Mouse (Mus musculus) heart, postnatal 0 days (tissue): Measurements from ENCODE around the gene Dlk1. TPM values are rescaled to one million over a fixed set of nuclear protein-coding genes. Genes with fewer than 3 reads are reported as not detected.

Experiments
- ATAC-seq: fragments of 200-750 bp; cut with Nextera tagmentation; 2 replicates; pipeline ENCODE4 v1.8.0; 2017; ENCODE audit warnings: low read depth, moderate number of reproducible peaks, moderate library complexity; ENCODE audit not compliant: insufficient read depth
- DNase-seq: peaks from one replicate; pipeline ENCODE4 v3.0.0-alpha.2; 2016; ENCODE audit warnings: low spot score
- H3K27ac ChIP-seq: fragments of 300-500 bp; sonication (generic); 2 replicates; pipeline ENCODE4 v1.5.1; 2014; ENCODE audit warnings: low read depth, mild to moderate bottlenecking
- H3K27me3 ChIP-seq: fragments of 300-500 bp; sonication (generic); 2 replicates; pipeline ENCODE4 v1.6.1; 2014; ENCODE audit warnings: low read length, mixed read lengths; ENCODE audit not compliant: control insufficient read depth, insufficient read depth
- H3K36me3 ChIP-seq: fragments of 300-500 bp; sonication (generic); replicated peaks from 2 replicates; pipeline ENCODE4 v1.6.1; 2014; ENCODE audit warnings: low read length, mixed read lengths; ENCODE audit not compliant: control insufficient read depth, insufficient read depth
- H3K4me1 ChIP-seq: fragments of 300-500 bp; sonication (generic); 2 replicates; pipeline ENCODE4 v1.6.1; 2014; ENCODE audit warnings: antibody characterized with exemption; ENCODE audit not compliant: control insufficient read depth, insufficient read depth
- H3K4me2 ChIP-seq: fragments of 300-500 bp; sonication (generic); 2 replicates; pipeline ENCODE4 v1.6.1; 2014; ENCODE audit warnings: low read depth, mild to moderate bottlenecking, low read length, moderate library complexity
- H3K4me3 ChIP-seq: fragments of 300-500 bp; sonication (generic); 2 replicates; pipeline ENCODE4 v1.5.1; 2014; ENCODE audit warnings: low read depth, low read length
- H3K9ac ChIP-seq: fragments of 300-500 bp; sonication (generic); replicated peaks from 2 replicates; pipeline ENCODE4 v1.6.1; 2014; ENCODE audit warnings: low read depth, low read length, mixed read lengths
- H3K9me3 ChIP-seq: fragments of 300-500 bp; sonication (generic); replicated peaks from 2 replicates; pipeline ENCODE4 v1.6.1; 2016; ENCODE audit warnings: low read length; ENCODE audit not compliant: control insufficient read depth
- CTCF ChIP-seq: IDR thresholded peaks from 2 replicates; pipeline ENCODE4 v1.5.1; 2016; ENCODE audit warnings: antibody characterized with exemption, control low read depth, low read depth
- EP300 ChIP-seq: IDR thresholded peaks from 2 replicates; pipeline ENCODE4 v1.6.1; 2016; ENCODE audit warnings: antibody characterized with exemption, low read depth
- WGBS: fragments of 180-500 bp; shearing (Covaris S2); extraction: QIAGEN DNeasy Blood & Tissue Kit; methylation state at CpG from one replicate; pipeline ENCODE4 v1.1.7; 2014; 5-methylcytosine and 5-hydroxymethylcytosine counted together
- polyA plus RNA-seq: library from polyadenylated mRNA; unstranded; fragments of >200 nt; fragmentation: Nextera tagmentation; extraction: Ambion mirVana; gene quantifications from 2 replicates; pipeline ENCODE4 v1.2.1, GENCODE M21; 2015
- total RNA-seq: library from RNA; depleted of rRNA; stranded (reverse); fragments of >200 nt; gene quantifications from 2 replicates; pipeline ENCODE4 v1.2.3, GENCODE M21; 2014; ENCODE audit warnings: low replicate concordance; rRNA removed

The Dlk1 gene
- total and polyA plus RNA-seq, 2 experiments from 2014 or later, result 45.0 to 55.1 TPM

DNA sequence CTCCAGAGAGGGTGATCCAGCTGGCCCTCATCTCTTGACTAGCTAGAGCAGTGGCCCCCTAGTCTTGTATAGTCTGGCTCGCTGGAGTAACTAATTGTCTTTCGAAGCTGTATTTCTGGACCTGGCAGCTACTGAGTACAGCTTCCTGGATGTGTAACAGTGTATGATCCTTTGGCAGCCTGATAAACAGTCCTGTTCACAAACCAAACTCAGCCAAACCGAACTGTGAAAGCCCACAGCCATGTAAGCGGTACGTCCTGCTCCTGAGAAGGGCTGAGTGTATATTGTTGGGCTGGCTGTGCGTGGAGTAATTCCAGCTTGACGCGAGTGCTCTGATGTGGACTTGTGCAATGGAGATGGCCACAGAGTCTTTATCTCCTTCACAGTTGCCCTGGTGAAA is 57.6 kb downstream of the Dlk1 start:
- Histone ChIP-seq H3K4me3 (no peak overlapping the region), H3K27ac (no peak overlapping the region)

DNA sequence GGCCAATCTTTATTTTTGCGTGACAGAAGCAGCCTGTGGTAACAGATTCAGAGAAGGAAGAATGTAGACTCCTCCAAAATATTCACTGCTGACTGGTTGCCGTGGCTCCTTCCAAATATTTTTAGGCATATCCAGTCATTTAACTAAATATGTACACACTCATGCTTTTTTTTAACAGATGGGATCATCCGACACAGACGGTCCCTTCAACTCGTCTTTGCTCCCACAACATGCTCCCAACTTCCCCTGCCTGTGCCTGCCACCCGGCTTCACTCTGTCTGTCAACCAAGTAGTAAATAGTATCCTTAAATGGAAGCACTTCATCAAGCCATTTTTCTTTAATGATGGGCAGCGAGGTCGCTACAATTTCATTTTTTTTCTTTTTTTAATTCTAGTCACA is 58.8 kb downstream of the Dlk1 start:
- 82% methylated on average over 8 of the region's 8 CpGs for WGBS
- Histone ChIP-seq H3K4me1 (peaks cover 5% of the 10 kb centered on the region; the same call in 1 of the 2 replicates), H3K4me2 (no peak overlapping the region), H3K4me3 (no peak overlapping the region), H3K27ac (no peak overlapping the region), H3K36me3 (no peaks in the 10 kb centered on the region), H3K9ac (no peak overlapping the region), H3K27me3 (0 out of 2 replicates have a peak, but pooled peaks cover 5% of the 10 kb centered on the region), H3K9me3 (no peaks in the 10 kb centered on the region)
- TF ChIP-seq EP300 (no peak), CTCF (no peak)
- ATAC-seq, result no peak
- DNase-seq, result no peak

More for the DNA sequence above, 57.6 kb downstream of the Dlk1 start:
- TF ChIP-seq EP300 (no peak), CTCF (no peak)
- H3K4me2 ChIP-seq, result no peak overlapping the region
- H3K36me3 ChIP-seq, result no peaks in the 10 kb centered on the region
- H3K9ac ChIP-seq, result no peak overlapping the region
- no peak for ATAC-seq
- peaks cover 5% of the 10 kb centered on the region; the same call in 1 of the 2 replicates for H3K4me1 ChIP-seq
- 0 out of 2 replicates have a peak, but pooled peaks cover 5% of the 10 kb centered on the region for H3K27me3 ChIP-seq
- DNase-seq, result no peak
- WGBS, result 60% methylated on average over 8 of the region's 8 CpGs
- H3K9me3 ChIP-seq, result no peaks in the 10 kb centered on the region

DNA sequence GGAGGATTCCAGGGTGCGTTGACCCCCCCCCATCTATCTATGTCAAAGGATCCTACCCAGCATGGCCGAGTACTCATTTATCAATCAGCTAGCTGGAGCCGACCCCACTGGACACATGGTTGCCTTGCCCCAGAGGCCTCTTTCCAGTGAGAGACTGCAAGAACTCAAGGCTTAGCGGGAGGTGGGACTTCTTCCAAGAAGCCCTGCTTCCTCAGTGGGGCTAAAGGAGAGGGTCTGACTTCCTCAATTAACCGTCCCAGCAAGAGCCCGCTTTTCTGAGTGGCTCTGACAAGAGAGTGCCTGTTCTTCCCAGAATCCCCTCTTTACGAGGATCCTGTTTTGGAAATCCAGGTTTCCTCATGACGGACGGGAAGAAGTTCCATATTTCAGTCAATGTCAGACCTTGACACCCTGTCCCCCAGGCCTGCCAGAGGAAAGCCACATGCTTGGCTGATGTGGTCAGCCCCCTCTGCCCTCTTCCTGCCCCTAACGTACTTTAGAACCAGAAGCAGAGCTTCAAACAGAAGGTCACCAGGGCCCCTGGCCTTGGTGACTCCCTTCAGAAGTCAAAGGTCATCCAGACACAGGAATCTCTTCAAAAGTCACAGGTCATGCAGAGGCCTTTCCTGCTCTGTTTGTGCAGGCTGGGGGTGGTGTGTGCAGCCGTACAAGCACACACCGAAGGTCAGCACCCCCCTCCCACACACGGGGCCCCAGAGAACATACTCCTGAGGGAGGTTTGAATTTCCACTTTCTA is 59.7 kb downstream of the Dlk1 start:
- WGBS, result 44% methylated on average over 13 of the region's 13 CpGs
- no peak overlapping the region for H3K4me3 ChIP-seq
- no peaks in the 10 kb centered on the region for H3K9me3 ChIP-seq
- TF ChIP-seq EP300, result no peak
- no peak for TF ChIP-seq CTCF
- no peak for ATAC-seq
- H3K27me3 ChIP-seq, result 0 out of 2 replicates have a peak, but pooled peaks cover 5% of the 10 kb centered on the region
- DNase-seq, result no peak
- H3K9ac ChIP-seq, result no peak overlapping the region
- no peak overlapping the region for H3K4me2 ChIP-seq
- H3K4me1 ChIP-seq, result peaks cover 5% of the 10 kb centered on the region; the same call in 1 of the 2 replicates
- H3K27ac ChIP-seq, result no peak overlapping the region
- H3K36me3 ChIP-seq, result no peaks in the 10 kb centered on the region

Other genes starting within 250 kb of the Dlk1 start
- gene Rtl1, start 147.5 kb downstream of the Dlk1 start, total RNA-seq, result 0.15 and 0.23 TPM in 2 replicates
- 0.14 and 0.16 TPM in 2 replicates for gene Rtl1, start 147.5 kb downstream of the Dlk1 start, polyA plus RNA-seq